Mouse (Mus musculus) lung, adult 2 months (tissue): ENCODE results near the gene Col20a1.

Source experiments
- CTCF ChIP-seq: fragments of 200-500 bp; IDR thresholded peaks from 2 replicates; pipeline ENCODE4 v1.5.1; 2011; ENCODE audit warnings: mild to moderate bottlenecking, low read length, control low read depth; ENCODE audit not compliant: insufficient read depth
- POLR2A ChIP-seq: fragments of 200-500 bp; IDR thresholded peaks from 2 replicates; pipeline ENCODE4 v1.6.1; 2011; ENCODE audit warnings: low read depth, mild to moderate bottlenecking, control low read depth, low read length, borderline replicate concordance; ENCODE audit errors: extremely low read depth

- TF ChIP-seq CTCF = peak; percentile 87
- TF ChIP-seq POLR2A = no peak
These were observed 73.8 kb downstream of the Col20a1 start for GRCm38 (mm10) chr2:181060127-181060526.
